Mouse (Mus musculus): ENCODE results near the gene Phlpp1.

GRCm38 (mm10) chr1:106275142-106275541 lies 103.6 kb downstream of the Phlpp1 start:
- TF ChIP-seq CTCF (IDR thresholded peaks at IDR 0.05; ENCODE audit: borderline replicate concordance, extremely low read depth, insufficient read depth, insufficient read length) (no peak), POLR2A (IDR thresholded peaks at IDR 0.05; ENCODE audit: borderline replicate concordance, extremely low read depth, insufficient read depth, insufficient read length, poor library complexity, severe bottlenecking) (no peak)

Data from brain, embryonic 14.5 days (tissue).